Mouse (Mus musculus) heart, embryonic 12.5 days (tissue): Measurements from ENCODE around the gene Gm20708. TPM values are rescaled to one million over a fixed set of nuclear protein-coding genes. Genes with fewer than 3 reads are reported as not detected.
"Not testable (repeated sequence)": the region's sequence is repeated elsewhere in the genome, so short reads cannot be mapped to it uniquely, and the experiment has no call there.

ENCODE experiments used
- ATAC-seq: fragments of 200-750 bp; cut with Nextera tagmentation; 2 replicates; pipeline ENCODE4 v1.8.0; 2017; ENCODE audit warnings: moderate TSS enrichment, moderate library complexity; ENCODE audit not compliant: insufficient number of reproducible peaks, low FRiP score
- H3K27ac ChIP-seq: fragments of 300-500 bp; sonication (generic); 2 replicates; pipeline ENCODE4 v1.5.1; 2016; ENCODE audit warnings: mild to moderate bottlenecking, moderate library complexity; ENCODE audit not compliant: poor library complexity, severe bottlenecking
- H3K27me3 ChIP-seq: fragments of 300-500 bp; sonication (generic); replicated peaks from 2 replicates; pipeline ENCODE4 v1.6.1; 2016; ENCODE audit warnings: mild to moderate bottlenecking, moderate library complexity
- H3K36me3 ChIP-seq: fragments of 300-500 bp; sonication (generic); 2 replicates; pipeline ENCODE4 v1.6.1; 2016; ENCODE audit warnings: mild to moderate bottlenecking, moderate library complexity
- H3K4me1 ChIP-seq: fragments of 300-500 bp; sonication (generic); replicated peaks from 2 replicates; pipeline ENCODE4 v1.6.1; 2016; ENCODE audit warnings: mild to moderate bottlenecking
- H3K4me2 ChIP-seq: fragments of 300-500 bp; sonication (generic); 2 replicates; pipeline ENCODE4 v1.6.1; 2016; ENCODE audit warnings: mild to moderate bottlenecking, moderate library complexity
- H3K4me3 ChIP-seq: fragments of 300-500 bp; sonication (generic); 2 replicates; pipeline ENCODE4 v1.5.1; 2016; ENCODE audit warnings: mild to moderate bottlenecking
- H3K9ac ChIP-seq: fragments of 300-500 bp; sonication (generic); 2 replicates; pipeline ENCODE4 v1.6.1; 2016; ENCODE audit warnings: mild to moderate bottlenecking, moderate library complexity
- H3K9me3 ChIP-seq: fragments of 300-500 bp; sonication (generic); replicated peaks from 2 replicates; pipeline ENCODE4 v1.6.1; 2016; ENCODE audit warnings: mild to moderate bottlenecking, moderate library complexity
- WGBS: fragments of 180-500 bp; shearing (Covaris S2); methylation state at CpG from one replicate; pipeline ENCODE4 v1.1.7; 2016; 5-methylcytosine and 5-hydroxymethylcytosine counted together
- polyA plus RNA-seq: library from polyadenylated mRNA; unstranded; fragments of >200 nt; fragmentation: Nextera tagmentation; extraction: Ambion mirVana; gene quantifications from 2 replicates; pipeline ENCODE4 v1.2.1, GENCODE M21; 2016

Gene Gm20708
- polyA plus RNA-seq, 1 experiment from 2014 or later: 0.78 TPM

- 83% methylated on average over 6 of the region's 6 CpGs for WGBS
- ATAC-seq, H3K27ac ChIP-seq, H3K9ac ChIP-seq, H3K27me3 ChIP-seq, H3K9me3 ChIP-seq, H3K4me3 ChIP-seq, H3K36me3 ChIP-seq, H3K4me2 ChIP-seq: not testable (repeated sequence)
- H3K4me1 ChIP-seq: peaks cover 44% of the 10 kb centered on the region
These were observed 24.0 kb downstream of the Gm20708 start for GRCm38 (mm10) chr11:117833509-117833908.

DNA sequence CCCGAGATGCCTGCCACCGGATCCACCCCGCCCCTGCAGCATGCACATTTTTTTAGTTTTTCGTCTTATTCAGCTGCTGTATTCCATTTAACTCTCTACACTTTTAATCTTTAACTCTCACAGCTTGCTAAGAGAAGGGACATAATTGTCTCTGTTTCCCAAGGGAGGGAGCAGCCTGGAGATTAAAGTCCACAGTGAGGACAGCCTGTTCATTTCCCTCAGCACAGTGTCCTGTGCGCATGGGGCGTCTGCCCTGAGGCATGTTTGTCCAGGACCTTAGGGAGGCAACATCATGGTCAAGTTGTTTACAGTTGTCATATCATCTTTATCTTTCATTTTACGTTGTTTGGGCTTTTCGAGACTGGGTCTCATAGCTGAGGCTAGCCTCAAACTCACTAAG, 24.6 kb downstream of the Gm20708 start:
- H3K36me3 ChIP-seq: peaks cover 4% of the 10 kb centered on the region; the same call in 1 of the 2 replicates
- no peak overlapping the region for H3K4me2 ChIP-seq
- H3K4me3 ChIP-seq: no peak overlapping the region
- H3K9ac ChIP-seq: no peak overlapping the region
- no peak overlapping the region for H3K27ac ChIP-seq
- 85% methylated on average over 8 of the region's 8 CpGs for WGBS
- ATAC-seq: no peak
- H3K27me3 ChIP-seq: no peaks in the 10 kb centered on the region
- peaks cover 44% of the 10 kb centered on the region for H3K4me1 ChIP-seq
- H3K9me3 ChIP-seq: no peaks in the 10 kb centered on the region

- Histone ChIP-seq H3K4me2 (peak overlapping the region; percentile 51), H3K27me3 (no peaks in the 10 kb centered on the region), H3K36me3 (peaks cover 4% of the 10 kb centered on the region; the same call in 1 of the 2 replicates), H3K4me3 (peak overlapping the region; percentile 15; the same call in 1 of the 2 replicates), H3K27ac (no peak overlapping the region), H3K9ac (no peak overlapping the region), H3K4me1 (peaks cover 37% of the 10 kb centered on the region), H3K9me3 (no peaks in the 10 kb centered on the region)
- WGBS: 23% methylated on average over 13 of the region's 13 CpGs
- peak; percentile 17; the same call in 1 of the 2 replicates for ATAC-seq
These were observed 26.8 kb downstream of the Gm20708 start for GRCm38 (mm10) chr11:117836306-117836705.

DNA sequence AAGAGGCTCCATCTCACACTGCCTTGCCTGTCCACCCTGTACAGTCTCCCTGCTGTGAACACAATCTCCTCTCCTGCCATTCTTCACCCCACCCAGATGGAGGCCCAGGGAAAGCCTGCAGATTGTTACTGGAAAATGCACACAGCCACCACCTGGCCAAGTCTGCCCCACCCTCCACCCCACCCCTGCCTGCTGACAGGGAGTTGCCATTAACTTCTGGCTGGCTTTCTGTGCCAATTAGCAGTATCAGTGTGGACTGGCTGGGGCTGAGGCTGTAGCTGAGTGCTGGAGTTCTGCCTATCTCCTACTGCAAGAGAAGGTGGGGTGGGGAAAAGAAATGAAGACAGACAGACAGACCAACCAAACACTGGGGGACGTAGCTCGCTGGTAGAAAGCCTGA, 29.1 kb downstream of the Gm20708 start:
- peak; percentile 77 for ATAC-seq
- Histone ChIP-seq H3K9ac (no peak overlapping the region), H3K4me3 (no peak overlapping the region), H3K27ac (no peak overlapping the region; the same call in none of the 2 replicates), H3K4me1 (peaks cover 29% of the 10 kb centered on the region), H3K27me3 (no peaks in the 10 kb centered on the region), H3K36me3 (no peaks in the 10 kb centered on the region), H3K4me2 (no peak overlapping the region), H3K9me3 (no peaks in the 10 kb centered on the region)
- 53% methylated on average over 2 of the region's 2 CpGs for WGBS

GRCm38 (mm10) chr11:117839021-117839420, 29.6 kb downstream of the Gm20708 start:
- 79% methylated on average over 1 of the region's 1 CpGs for WGBS
- H3K4me2 ChIP-seq: no peak overlapping the region

GRCm38 (mm10) chr11:117840910-117841309, 31.4 kb downstream of the Gm20708 start:
- H3K4me1 ChIP-seq: peaks cover 29% of the 10 kb centered on the region
- H3K4me2 ChIP-seq: no peak overlapping the region
- no peaks in the 10 kb centered on the region for H3K27me3 ChIP-seq
- no peak overlapping the region for H3K27ac ChIP-seq
- H3K9ac ChIP-seq: no peak overlapping the region
- no peaks in the 10 kb centered on the region for H3K36me3 ChIP-seq
- ATAC-seq: no peak
- WGBS: 46% methylated on average over 1 of the region's 1 CpGs
- H3K9me3 ChIP-seq: no peaks in the 10 kb centered on the region
- no peak overlapping the region for H3K4me3 ChIP-seq

More at GRCm38 (mm10) chr11:117839021-117839420, 29.6 kb downstream of the Gm20708 start:
- no peaks in the 10 kb centered on the region for H3K9me3 ChIP-seq
- no peak overlapping the region; the same call in 1 of the 2 replicates for H3K27ac ChIP-seq
- H3K9ac ChIP-seq: no peak overlapping the region
- H3K27me3 ChIP-seq: no peaks in the 10 kb centered on the region
- H3K36me3 ChIP-seq: no peaks in the 10 kb centered on the region
- ATAC-seq: no peak
- H3K4me1 ChIP-seq: peaks cover 29% of the 10 kb centered on the region
- H3K4me3 ChIP-seq: no peak overlapping the region

DNA sequence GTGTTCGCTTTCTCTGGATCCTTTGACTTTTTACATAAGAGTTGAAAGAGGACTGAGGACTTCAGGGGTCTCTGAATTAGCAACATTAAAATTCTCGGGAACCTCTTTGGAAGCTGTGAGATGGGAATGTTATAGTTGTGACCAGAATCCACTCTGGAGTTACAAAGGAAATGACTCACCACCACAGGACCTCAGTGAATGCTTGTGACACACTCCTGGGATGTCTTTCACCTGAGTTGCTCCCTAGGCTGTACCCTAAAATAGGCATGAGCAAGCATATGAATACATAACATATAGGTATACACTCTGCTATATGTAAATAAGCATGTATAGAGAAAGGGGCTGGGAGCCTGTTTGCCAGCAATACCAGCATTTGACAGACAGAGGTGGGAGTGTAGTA, 34.0 kb downstream of the Gm20708 start:
- H3K9ac ChIP-seq: no peak overlapping the region
- ATAC-seq: no peak
- H3K4me3 ChIP-seq: no peak overlapping the region
- H3K36me3 ChIP-seq: no peaks in the 10 kb centered on the region
- H3K4me2 ChIP-seq: no peak overlapping the region
- peaks cover 29% of the 10 kb centered on the region for H3K4me1 ChIP-seq
- 73% methylated on average over 2 of the region's 2 CpGs for WGBS
- H3K9me3 ChIP-seq: no peaks in the 10 kb centered on the region
- no peak overlapping the region for H3K27ac ChIP-seq
- H3K27me3 ChIP-seq: no peaks in the 10 kb centered on the region

DNA sequence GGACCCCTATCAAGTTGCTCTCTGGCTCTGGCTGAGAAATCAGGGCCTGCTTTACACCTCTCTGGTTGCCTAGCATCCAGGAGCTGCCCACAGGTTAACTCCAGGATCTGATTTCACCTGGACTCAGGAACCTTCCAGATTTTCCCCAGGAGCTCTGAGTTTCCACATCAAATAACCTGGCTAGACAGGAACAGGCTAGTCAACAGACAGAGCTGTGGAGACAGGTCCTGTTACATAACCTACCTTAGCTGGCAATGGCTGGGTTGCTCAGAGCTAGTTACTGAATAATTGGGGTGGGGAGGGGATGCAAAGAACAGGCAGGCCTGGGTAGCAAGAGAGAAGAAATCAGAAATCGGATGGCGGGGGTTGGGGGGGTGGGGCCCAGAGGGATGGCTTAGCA, 35.5 kb downstream of the Gm20708 start:
- Histone ChIP-seq H3K27me3 (no peaks in the 10 kb centered on the region), H3K9ac (no peak overlapping the region), H3K4me3 (no peak overlapping the region), H3K4me2 (no peak overlapping the region), H3K36me3 (no peaks in the 10 kb centered on the region), H3K9me3 (no peaks in the 10 kb centered on the region), H3K4me1 (peaks cover 27% of the 10 kb centered on the region), H3K27ac (no peak overlapping the region)
- 83% methylated on average over 2 of the region's 2 CpGs for WGBS
- no peak for ATAC-seq

- Histone ChIP-seq H3K36me3 (no peaks in the 10 kb centered on the region), H3K4me1 (peaks cover 28% of the 10 kb centered on the region), H3K9ac (no peak overlapping the region), H3K9me3 (no peaks in the 10 kb centered on the region), H3K27me3 (no peaks in the 10 kb centered on the region), H3K27ac (no peak overlapping the region), H3K4me3 (no peak overlapping the region), H3K4me2 (no peak overlapping the region)
- WGBS: 76% methylated on average over 2 of the region's 2 CpGs
- no peak for ATAC-seq
These were observed 36.2 kb downstream of the Gm20708 start for GRCm38 (mm10) chr11:117845651-117846050.

DNA sequence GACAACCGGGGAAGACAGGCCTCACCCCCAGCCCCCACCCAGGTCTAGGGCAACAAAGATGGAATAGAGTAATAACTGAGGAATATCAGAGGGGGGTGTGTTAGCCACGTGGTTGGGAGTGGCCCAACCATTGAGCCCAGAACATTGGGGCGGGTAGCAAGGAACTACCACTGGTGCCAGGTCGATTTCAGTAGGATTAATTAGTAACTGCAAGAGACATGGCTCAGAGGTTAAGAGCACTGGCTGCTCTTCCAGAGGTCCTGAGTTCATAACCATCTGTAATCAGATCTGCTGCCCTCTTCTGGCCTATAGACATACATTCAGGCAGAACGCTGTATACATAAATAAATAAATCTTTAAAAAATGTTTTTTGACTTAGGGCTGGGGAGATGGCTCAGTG, 37.2 kb downstream of the Gm20708 start:
- Histone ChIP-seq H3K4me1 (peaks cover 27% of the 10 kb centered on the region), H3K36me3 (peaks cover 5% of the 10 kb centered on the region), H3K27me3 (no peaks in the 10 kb centered on the region), H3K9ac (no peak overlapping the region), H3K27ac (no peak overlapping the region), H3K4me2 (no peak overlapping the region), H3K9me3 (no peaks in the 10 kb centered on the region), H3K4me3 (no peak overlapping the region)
- ATAC-seq: no peak
- 62% methylated on average over 5 of the region's 5 CpGs for WGBS

DNA sequence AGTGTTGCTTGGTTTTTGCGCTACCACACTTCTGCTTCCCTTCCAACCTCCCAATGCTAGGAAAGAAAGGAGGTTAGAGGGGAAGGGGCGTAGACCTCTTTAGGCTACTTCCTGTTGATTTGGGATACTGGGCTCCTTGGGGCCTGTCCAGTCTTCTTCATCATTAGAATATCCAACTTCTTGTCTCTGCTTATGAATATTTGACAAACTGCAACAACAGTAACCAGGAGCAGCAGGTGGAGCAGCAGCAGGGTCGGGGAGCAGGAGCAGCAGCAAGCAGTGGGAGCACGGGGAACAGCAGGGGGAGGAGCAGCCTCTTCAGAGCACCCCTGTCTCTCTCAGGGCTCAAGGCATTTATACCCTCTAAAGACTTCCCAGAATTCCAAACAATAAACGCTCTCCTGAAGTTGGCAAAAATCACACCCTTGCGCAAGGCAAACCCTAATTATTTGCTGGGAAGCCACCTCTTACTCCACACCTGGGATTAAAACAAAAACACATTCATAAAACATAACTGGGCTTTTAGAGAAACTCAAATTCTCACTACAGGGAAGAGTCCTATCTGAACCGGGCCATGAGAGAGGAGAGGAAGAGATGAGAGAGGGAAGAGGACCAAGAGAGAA, 38.2 kb downstream of the Gm20708 start:
- H3K27ac ChIP-seq: peak overlapping the region; percentile 97
- H3K9ac ChIP-seq: peak overlapping the region; percentile 85
- H3K9me3 ChIP-seq: no peaks in the 10 kb centered on the region
- H3K4me2 ChIP-seq: peak overlapping the region; percentile 86
- peaks cover 15% of the 10 kb centered on the region for H3K36me3 ChIP-seq
- peaks cover 27% of the 10 kb centered on the region for H3K4me1 ChIP-seq
- no peaks in the 10 kb centered on the region for H3K27me3 ChIP-seq
- peak overlapping the region; percentile 74; the same call in 1 of the 2 replicates for H3K4me3 ChIP-seq
- WGBS: 74% methylated on average over 7 of the region's 7 CpGs
- no peak for ATAC-seq
